Mouse (Mus musculus): ENCODE results near the gene Gm42906.

Gm42906 gene

DNA sequence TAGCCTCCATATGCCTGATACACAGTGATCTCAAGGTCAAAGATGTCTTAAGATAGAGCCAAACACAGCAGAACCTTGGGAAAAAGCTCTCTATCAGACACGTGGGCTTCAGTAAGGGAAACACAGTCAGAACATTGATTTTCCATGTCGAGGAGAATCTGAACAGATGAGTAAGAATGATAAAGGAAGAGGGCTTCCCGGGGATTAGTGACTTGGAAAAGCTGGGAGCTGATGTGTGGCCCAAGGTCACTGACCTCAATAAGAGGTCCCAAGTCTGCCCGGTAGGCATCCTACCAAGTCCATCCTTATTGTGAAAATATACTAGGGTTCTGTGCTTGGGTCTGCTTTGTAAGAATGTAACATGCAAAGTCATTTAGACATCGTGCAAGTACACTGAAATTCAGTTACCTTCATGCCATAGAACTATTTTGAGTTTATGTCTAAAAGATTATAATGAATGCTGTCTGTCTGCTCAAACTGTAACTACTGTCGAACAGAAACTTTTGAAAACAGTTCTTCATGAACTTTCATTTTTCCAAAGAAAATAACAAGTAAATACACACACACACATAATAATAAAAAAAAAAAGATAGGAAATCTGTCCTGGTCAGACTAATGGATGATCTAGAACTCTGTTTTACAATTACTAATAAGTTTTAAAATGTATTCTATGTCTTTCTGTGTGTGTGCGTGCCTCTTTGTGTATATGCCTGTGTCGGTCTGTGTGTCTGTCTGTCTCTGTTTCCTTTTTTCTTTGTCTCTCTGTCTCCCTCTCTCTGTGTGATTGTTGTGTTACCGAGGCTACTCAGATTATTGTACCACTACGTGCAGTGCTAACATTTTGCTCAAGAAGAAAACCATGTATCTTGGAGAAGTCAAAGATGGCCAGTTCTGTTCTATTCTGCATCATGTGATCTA, 322.6 kb downstream of the Gm42906 start:
- no peak for DNase-seq

DNA sequence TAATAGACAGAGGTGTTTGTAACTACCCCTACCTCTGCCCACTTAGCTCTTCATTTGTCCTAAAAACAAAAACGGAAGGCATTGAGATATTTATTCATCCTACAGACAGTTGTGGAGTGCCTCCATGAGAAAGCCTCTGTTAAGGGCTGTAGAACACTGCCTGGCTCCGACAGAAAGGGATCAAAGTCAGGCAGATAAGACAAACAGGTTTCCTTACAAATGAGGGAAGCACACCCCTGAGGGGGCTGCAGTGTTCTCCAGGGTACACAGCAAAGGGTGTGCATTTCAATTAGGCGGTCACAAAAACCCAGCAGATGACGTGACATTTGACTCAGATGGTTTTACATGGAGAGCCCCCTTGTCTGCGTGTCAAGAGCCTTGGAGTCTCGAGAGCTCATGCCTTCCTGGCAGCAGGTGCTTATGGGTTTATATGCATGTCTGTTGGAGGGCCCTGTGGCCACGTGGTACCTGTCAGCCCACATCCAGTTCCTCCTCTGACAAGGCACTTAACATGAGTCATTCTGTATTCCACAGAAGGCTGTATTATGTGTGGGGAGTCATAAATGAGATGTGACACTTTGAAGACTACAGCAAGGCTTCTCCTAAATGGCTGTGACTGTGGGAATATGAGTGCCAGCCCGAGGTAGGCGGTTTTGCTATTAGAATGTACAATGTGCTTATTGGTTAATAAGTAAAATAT, 323.5 kb downstream of the Gm42906 start:
- DNase-seq = no peak

DNA sequence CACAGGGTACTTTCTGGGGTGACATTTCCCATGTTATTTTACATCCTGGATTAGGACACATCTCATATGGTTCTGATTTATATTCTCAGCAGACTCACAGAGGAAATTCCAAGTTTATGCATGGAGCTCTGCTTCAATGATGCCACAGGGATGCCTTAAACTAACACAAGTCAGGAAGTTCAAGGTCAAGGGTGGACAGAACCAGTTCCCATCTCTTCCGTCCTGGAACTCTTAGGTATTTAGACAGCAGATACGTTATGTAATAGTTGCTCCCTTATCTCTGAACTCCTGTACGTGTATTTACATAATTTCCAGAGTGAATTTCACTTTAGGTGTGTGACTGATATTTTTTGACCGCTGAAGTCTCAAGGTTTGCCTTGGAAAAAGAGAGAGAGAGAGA, 324.7 kb downstream of the Gm42906 start:
- DNase-seq = peak; percentile 22

DNA sequence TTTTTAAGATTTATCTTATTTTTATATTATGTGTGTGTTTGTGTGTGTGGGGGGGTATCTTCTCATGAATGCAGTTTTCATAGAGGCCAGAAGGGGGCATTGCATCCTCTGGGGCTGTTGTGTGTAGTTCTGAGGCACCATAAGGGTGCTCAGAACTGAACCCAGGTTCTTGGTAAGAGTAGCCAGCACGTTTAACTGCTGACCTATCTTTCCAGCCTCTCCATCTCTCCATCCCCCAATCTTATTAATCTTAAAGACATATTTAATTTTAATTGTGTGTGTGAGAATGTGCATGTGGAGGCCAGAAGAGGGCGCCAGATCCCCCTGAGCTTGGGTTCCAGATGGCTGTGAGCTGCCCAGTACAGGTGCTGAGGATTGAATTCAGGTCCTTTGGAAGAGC, 325.7 kb downstream of the Gm42906 start:
- no peak for DNase-seq

DNA sequence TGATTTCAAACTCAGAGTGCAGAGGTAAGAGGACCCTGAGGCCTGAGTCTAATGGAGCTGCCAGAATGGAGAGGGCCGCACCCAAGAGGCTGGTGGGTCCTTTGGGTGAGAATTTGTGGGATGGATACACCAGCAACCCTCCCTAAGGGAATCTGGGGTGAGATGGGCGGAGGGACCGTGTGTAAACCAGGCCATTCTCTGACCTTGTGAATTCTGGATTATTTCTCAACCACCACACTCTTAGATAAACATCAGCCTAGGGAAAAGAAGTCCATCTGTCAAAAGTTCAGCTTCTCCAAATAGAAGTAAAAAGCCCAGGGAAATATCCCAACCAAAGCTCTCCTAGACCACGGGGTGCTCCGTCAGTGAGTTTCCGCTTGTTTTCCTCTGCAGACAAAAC, 332.0 kb downstream of the Gm42906 start:
- DNase-seq = no peak

DNA sequence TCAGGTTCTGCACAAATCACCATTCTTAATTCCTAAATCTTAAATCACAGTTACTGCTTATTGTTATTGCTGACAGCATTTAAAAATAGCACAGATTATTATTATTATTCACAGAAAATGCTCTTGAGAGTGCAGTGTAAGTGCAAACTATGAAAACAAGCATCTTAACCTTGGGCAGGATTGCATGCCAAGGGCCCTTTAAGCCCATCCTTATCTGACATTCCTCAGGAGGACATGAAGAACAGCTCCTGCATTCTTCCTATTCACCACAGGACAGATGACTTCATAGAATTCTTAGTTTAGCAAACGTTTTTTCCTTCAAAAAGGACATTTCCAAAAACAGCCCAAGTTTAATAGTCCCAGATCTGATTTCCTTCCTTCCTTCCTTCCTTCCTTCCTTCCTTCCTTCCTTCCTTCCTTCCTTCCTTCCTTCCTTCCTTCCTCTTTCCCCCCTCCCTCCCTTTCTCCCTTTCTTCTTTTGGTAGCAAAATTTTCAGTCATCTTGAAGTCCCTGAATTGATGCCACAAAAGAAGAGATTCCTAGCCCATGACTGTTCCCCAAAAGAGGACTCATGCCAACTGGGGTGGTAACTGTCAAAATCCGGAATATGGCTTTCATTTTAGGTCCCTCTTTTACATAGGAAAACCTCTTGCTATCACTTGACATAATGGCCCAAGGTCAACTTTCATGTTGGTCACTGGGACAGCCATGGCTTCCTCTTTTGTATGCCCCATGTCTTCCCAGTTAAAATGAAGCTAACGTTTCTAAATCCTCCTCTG, 334.9 kb downstream of the Gm42906 start:
- DNase-seq = no peak

DNA sequence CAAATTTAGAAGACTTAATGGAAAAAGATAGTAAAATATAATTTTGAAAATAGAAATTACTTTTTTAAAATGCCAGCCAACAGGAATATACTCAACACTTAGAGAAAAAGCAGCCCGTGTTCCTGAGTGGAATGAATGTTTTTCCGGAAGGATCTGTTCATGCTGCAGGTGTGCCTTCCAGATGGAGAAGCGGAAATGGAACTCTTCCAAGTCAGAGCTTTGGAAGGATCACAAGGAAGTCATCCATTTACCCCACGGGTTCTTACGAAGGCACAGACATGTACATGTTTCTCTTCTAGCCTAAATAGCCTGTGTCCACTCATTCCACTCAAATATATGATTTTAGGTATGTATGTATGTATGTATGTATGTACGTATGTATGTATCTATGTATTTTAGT, 337.0 kb downstream of the Gm42906 start:
- no peak for DNase-seq

DNA sequence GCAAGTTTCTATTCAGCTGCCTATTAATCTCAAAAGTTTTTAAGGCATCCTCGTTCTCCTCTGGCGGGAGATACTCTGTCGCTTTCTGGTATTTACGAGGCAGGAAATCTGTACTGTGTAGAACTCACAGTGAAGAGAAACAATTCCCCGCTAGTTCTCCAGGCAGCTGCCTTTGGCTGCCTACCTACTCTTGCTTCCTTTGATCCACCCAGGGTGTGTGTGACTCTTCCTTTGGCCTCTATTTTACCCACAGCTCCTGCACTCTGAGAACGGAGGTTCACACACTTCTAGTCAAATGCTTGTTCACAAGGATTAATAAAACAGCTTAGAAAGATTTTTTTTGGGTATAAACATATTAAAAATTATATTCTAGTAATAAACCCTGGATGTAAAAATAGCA, 338.8 kb downstream of the Gm42906 start:
- no peak for DNase-seq

DNA sequence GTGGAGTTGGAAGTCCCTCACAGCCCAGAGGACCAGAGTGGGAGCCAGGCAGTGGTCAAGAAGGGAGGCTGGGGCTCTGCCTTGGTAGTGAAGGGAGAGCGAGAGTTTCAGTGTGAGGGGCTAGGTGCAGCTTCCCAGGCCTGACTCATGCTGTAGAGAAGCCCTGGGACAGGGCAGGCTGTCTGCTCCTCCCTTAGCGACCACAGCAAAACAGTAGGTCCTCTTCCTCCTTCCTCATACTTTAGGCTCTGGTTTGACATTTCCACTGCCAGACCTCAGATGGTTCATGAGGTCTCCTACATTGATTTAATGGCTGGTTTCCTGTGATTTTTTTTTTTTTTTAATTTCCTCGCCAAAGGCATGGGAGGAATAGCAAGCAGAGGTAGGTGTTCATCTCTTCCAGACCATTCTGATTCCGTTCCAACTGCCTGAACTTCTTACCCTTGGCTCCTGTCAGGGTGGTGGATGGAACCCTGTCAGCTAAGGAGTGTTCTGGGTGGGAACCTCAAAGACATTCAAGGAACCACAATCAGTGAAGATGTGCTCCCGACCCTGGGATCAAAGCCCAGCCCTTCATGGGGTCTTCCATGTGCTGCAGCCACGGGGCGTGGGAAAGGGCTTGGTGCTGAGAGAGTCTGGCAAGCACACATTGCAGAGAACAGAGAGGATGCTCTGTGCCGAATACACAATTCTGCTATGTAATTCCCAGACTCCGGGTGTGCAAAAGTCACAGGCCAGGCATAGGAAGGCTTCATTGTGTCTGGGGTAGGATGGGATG, 341.3 kb downstream of the Gm42906 start:
- DNase-seq = no peak

DNA sequence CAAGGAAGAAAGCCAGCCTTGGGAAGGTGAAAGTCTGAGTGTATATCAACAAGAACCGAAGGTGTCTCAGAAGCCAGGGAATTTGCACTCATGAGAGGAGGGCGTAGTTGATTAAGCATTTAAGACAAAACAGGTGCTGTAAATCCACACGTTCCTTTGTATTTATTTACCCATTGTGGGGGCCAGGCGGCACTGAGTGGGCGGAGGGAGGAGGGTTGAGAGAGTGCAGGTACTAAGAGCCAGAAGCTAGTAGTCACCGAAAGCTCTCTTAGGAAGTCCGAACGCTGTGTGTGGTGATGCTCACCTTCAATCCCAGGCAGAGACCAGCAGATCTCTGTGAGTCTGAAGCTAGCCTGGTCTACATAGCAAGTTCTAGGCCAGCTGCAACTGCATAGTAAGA, 342.2 kb downstream of the Gm42906 start:
- DNase-seq = no peak

DNA sequence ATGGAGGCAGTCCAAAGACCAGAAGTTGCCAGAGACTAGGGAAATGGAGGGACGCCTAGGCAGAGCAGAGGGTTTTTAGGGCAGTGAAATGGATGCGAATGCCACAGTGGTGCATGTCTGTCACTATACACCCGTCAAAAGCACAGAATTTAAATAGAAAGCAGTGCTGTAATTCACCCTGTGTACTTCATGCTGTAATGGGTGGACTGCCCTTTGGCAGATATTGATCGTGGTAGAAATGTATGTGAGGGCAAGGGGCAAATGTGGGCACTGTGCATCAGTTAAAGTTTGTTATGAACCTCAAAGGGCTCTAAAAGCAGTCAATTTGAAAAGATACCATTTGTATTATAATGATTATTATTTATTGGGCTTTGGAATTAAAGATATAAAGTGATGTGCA, 347.7 kb downstream of the Gm42906 start:
- no peak for DNase-seq

DNA sequence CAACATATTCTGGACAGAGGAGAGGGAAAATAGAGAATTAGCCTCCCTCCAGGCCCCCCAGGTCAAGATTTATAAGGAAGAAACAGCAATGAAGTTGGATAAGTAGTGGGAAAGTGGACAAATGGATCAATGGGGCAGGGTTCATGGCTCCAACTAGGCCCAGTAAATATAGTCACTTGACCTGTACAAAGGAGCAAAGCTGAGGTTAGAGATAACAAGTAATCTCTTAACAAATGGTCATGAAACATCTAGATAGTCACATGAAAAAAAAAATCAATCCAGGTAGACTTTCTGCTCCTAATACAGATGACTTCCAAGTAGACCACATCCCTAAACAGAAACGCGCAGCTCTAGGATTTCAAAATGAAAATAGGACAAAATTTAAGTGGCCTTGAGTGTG, 350.0 kb downstream of the Gm42906 start:
- DNase-seq = no peak

DNA sequence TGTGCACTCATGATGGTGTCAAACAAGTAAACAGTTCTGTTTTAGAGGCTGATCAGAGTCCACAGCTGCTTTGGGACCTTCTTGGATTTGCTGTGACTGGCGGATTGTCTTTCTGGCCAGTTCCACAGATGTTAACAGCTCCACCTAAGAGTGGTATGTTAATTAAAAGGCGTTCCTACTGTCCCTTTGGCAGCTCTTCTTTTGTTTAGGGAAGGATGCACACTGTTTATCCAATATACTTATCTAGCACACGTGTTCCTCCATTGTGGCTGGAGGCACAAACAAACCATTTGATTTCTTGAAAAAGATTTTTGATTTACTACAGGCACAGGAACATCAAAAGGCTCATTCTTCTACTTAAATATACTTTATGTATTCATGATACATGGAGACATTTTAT, 351.0 kb downstream of the Gm42906 start:
- no peak for DNase-seq

DNA sequence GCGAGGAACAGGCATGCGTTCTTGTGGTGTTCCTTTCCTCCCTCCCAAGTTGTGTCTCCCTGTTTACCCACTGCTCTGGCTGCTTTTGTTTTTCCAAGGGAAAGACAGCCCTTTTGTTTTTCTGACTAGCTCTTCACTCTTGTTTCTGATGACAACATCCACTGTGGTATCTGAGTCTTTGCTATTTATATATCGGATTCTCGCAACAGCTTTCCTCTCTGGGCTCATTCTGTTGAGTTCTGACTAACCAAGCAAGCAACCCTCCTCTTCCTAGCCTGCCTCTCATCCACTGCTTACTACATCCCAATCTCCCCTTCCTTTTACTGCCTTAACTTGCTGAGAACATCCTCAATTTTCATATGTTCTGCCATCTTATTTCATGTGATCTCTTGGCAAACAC, 353.7 kb downstream of the Gm42906 start:
- DNase-seq = no peak

DNA sequence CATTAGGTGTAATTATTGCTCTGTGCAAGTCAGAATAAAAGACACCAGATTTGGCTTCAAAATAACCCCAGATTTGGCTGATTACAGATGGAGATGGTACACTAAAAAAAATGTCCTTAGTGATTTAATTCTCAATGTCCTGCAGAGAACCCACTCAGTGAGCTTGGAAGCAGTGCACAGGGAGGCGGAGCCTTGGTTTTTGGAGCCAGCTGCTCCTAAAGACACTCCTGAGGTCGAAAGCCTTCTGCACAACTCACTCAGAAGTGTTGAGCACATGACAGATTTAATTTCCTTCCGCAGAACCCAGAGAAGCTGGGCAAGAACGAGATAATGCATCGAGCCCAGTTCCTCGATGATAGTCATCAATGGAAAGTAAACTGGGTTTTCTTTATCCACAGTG, 356.5 kb downstream of the Gm42906 start:
- DNase-seq = no peak

DNA sequence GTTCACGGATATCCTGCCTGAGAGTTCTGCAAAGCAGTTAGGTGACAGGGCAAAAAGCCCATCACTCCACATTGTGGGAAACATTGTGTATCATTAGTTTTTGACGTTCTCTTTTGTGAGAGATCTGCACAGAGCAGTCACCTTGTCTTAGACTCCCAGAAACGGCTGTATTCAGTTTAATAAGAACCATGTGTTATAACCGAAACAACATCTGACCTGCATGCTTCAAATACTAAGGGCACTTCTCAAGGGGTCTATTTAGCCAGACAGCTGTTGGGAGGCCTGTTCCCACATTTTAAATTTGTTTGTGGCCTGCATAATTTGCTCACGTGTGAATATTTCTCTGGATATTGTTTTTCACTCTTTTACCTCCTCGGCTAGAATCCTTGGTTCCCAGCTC, 357.1 kb downstream of the Gm42906 start:
- DNase-seq = peak; percentile 48

DNA sequence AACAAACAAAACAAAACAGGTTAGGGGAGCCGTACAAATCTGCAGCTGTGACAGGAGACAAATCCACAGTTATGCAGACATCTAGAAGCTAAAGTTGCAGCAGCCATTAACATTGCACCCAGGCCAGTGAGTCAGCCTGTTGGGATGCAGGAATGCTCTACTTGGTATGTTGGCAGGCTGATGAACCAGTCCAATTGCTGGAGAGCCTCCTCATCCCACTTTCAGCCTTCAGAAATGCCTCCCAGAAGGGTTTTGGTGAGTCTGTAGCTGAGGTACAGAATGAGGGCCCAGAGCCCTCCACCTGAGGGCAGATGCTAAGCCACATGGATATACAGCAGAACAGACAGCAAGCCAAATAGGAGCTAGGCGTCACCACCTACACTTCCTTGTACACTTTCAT, 358.4 kb downstream of the Gm42906 start:
- no peak for DNase-seq

DNA sequence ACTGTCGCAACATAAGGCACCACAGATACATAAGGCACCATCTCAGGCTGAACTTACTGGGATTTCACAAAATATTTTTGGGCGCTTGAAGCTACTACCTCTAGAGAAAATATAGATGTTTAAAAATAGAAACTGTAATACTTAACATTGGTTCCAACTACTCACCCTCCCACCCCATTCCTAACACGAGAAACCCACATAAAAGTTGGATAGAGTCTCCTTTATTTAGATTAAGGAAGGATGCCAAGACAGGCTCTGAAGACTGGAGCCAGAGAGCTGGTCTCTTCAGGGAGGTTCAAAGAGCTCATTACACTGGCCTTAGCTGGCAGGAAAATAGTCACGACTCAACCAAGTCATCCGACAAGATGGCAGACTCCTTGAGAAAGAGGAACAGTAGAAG, 361.9 kb downstream of the Gm42906 start:
- no peak for DNase-seq

DNA sequence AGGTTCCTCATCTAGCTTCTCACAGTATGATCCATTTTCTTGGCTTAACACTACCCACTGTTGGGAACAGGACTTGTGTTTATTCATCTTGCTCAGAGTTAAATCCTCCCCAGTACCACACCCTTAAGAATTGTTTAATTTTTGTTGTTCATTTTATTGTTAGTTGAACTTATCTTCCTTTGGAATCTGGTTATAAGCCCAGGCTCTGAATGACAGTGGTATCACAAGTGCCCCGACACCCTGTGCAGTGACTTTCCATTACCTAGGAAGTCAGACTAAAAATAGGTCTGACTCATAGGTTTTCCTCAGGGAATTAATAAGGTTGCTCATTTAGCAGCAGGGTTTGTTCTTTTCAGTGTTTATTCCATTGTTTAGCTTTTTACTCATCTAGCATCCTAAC, 362.7 kb downstream of the Gm42906 start:
- no peak for DNase-seq

DNA sequence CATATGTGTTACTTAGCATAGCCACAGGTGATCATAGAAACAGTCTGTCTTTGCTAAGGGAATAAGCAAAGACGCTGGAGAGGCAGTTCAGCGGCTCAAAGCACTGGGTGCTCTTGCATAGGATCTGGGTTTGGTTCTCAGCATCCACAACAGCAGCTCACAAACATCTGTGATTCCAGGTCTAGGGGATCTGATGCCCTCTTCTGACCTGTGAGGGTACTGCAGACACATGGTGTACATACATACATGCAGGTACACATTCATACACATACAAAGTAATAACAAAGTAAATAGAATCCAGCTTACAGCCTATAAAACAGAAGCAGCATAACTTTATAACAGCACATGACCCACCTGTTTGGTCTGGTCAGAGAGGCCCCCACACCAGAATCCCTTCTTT, 366.0 kb downstream of the Gm42906 start:
- DNase-seq = no peak

DNA sequence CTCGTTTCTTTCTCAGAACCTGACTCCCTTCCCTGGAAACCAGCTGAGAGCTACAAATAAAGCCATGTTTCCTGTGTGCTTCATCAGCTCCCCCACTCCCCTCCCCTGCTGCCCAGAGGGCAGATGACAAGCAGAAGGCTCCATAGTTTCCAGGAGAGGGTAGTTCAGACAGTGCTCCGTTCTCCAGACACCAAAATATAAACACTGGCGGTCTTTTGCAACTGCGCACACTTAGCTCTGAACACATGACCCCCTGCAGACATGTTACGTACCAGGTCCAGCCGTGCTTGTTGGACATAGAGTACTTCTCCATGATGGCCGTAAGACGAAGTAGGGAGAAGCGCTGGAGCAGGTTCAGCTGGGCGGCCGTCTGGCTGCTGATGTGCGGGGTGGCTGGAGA, 367.5 kb downstream of the Gm42906 start:
- DNase-seq = peak; percentile 33

DNA sequence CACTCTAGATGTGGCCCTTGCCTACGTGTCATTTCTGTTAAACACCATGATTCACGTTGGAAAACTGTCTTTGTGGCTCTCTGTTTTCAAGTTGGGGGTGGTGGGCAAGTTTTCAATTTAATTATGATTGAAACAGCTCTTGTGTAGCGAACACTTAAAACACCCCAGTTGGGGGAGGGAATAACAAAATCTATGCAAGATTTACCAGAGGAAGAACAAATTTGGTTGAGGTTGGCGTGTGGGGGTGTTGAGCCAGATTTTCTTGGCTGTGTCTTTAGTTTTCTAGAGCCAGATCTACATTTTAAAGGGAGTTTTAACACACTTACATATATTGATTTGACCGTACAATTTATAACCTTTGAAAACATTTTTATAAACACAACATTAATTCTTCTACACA, 368.2 kb downstream of the Gm42906 start:
- DNase-seq = no peak

DNA sequence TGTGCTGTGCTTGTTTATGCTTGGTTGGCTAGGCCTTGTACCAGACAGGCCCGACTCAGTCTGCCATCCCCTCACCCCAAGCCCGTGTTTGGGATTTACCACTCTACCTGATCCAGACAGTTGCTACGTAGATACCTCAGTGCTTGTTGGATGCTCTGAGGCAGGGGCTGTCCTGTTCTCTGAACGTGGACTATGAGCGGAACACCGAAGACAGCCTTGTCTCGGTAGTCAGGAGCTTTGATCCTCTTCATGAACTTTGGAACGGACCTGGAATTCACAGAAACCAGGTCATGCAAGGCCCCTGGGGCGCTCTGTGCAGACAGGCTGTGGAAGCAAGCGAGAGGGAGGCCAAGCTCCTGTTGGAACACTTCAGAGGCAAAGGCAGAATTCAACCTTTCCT, 368.6 kb downstream of the Gm42906 start:
- no peak for DNase-seq
